Mouse (Mus musculus) small intestine, adult 2 months (tissue): ENCODE measurements around the gene Mttp.

Source experiments
- CTCF ChIP-seq: fragments of 200-500 bp; IDR thresholded peaks from 2 replicates; pipeline ENCODE4 v1.5.1; 2012; ENCODE audit warnings: low read depth, mild to moderate bottlenecking, control low read depth, inconsistent platforms, low read length, moderate library complexity, mixed read lengths; ENCODE audit not compliant: insufficient replicate concordance, insufficient read length; ENCODE audit errors: extremely low read depth
- POLR2A ChIP-seq: fragments of 200-500 bp; IDR thresholded peaks from 2 replicates; pipeline ENCODE4 v1.6.1; 2012; ENCODE audit warnings: low read depth, mild to moderate bottlenecking, control low read depth, inconsistent platforms, low read length, moderate library complexity

DNA sequence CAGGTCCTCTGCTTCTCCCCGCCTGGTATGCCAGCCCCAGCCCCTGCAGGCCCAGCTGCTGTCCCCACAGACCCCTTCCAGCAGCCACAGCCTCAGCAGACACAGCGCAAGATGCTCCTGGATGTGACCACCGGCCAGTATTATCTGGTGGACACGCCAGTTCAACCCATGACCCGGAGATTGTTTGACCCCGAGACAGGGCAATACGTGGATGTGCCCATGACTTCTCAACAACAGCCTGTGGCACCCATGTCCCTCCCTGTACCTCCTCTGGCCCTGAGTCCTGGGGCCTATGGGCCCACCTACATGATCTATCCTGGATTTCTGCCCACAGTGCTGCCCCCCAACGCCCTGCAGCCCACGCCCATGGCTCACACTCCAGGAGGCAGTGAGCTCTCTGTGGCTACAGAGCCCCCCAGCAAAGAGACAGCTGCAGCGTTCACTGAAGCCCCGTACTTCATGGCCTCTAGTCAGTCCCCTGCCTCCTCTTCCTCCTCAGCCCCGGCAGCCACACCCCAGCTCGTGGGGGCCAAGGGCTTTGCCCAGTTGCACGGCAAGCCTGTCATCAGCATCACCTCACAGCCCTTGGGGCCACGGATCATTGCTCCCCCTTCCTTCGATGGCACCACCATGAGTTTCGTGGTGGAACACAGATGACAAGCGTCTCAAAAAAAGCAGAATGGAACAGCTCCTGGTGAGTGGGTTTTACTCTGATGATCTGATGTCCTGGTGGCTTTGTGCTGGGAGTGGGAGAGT is 74.8 kb downstream of the Mttp start:
- TF ChIP-seq POLR2A (no peak), CTCF (no peak)
